Mouse (Mus musculus): ENCODE results near the gene Gm12185.
"Not testable (repeated sequence)": the region's sequence is repeated elsewhere in the genome, so short reads cannot be mapped to it uniquely, and the experiment has no call there.

The Gm12185 gene

GRCm38 (mm10) chr11:48991740-48992520 lies at the start of gene Gm12185:
Gene Gm12185 (minus strand): TSS chr11:48992226.
- not testable (repeated sequence) for DNase-seq (ENCODE audit: low spot score)

- DNase-seq (ENCODE audit: low spot score): not testable (repeated sequence)
Observed at GRCm38 (mm10) chr11:49012074-49012473, 20.0 kb upstream of the Gm12185 start.

- not testable (repeated sequence) for DNase-seq (ENCODE audit: low spot score)
Observed at GRCm38 (mm10) chr11:49006785-49007184, 14.8 kb upstream of the Gm12185 start.

GRCm38 (mm10) chr11:49006317-49006716 lies 14.3 kb upstream of the Gm12185 start:
- not testable (repeated sequence) for DNase-seq (ENCODE audit: low spot score)

GRCm38 (mm10) chr11:49000411-49000810 lies 8.4 kb upstream of the Gm12185 start:
- DNase-seq (ENCODE audit: low spot score): not testable (repeated sequence)

GRCm38 (mm10) chr11:48994018-48994417 lies 2.0 kb upstream of the Gm12185 start, which contains the start of gene Tgtp1:
Gene Tgtp1 (minus strand): TSS chr11:48994172.
- not testable (repeated sequence) for DNase-seq (ENCODE audit: low spot score)

GRCm38 (mm10) chr11:48993296-48993695 lies 1.3 kb upstream of the Gm12185 start:
- DNase-seq (ENCODE audit: low spot score): not testable (repeated sequence)

- DNase-seq (ENCODE audit: low spot score): not testable (repeated sequence)
Observed at GRCm38 (mm10) chr11:48989981-48990380, 2.0 kb downstream of the Gm12185 start.

GRCm38 (mm10) chr11:48988219-48988618 lies 3.8 kb downstream of the Gm12185 start:
- DNase-seq (ENCODE audit: low spot score): not testable (repeated sequence)

- not testable (repeated sequence) for DNase-seq (ENCODE audit: low spot score)
Observed at GRCm38 (mm10) chr11:48982848-48983247, 9.2 kb downstream of the Gm12185 start.

GRCm38 (mm10) chr11:48980052-48980451 lies 12.0 kb downstream of the Gm12185 start:
- DNase-seq (ENCODE audit: low spot score): not testable (repeated sequence)

GRCm38 (mm10) chr11:48979251-48979650 lies 12.8 kb downstream of the Gm12185 start, which contains the start of gene 9930111J21Rik1:
Gene 9930111J21Rik1 (minus strand): TSS chr11:48979398.
- not testable (repeated sequence) for DNase-seq (ENCODE audit: low spot score)

GRCm38 (mm10) chr11:48978240-48978939 lies 13.6 kb downstream of the Gm12185 start, which contains the start of gene Olfr56:
Gene Olfr56 (plus strand): TSS chr11:48978889.
- not testable (repeated sequence) for DNase-seq (ENCODE audit: low spot score)

- not testable (repeated sequence) for DNase-seq (ENCODE audit: low spot score)
Observed at GRCm38 (mm10) chr11:48974686-48975085, 17.3 kb downstream of the Gm12185 start.

- not testable (repeated sequence) for DNase-seq (ENCODE audit: low spot score)
Observed at GRCm38 (mm10) chr11:48946090-48946489, 45.9 kb downstream of the Gm12185 start, which contains the start of gene Psme2b. Gene Psme2b (minus strand): TSS chr11:48946190.

GRCm38 (mm10) chr11:48939286-48939685 lies 52.7 kb downstream of the Gm12185 start:
- DNase-seq (ENCODE audit: low spot score): not testable (repeated sequence)

- DNase-seq (ENCODE audit: low spot score): not testable (repeated sequence)
Observed at GRCm38 (mm10) chr11:48935291-48935690, 56.7 kb downstream of the Gm12185 start.

- not testable (repeated sequence) for DNase-seq (ENCODE audit: low spot score)
Observed at GRCm38 (mm10) chr11:48933923-48934322, 58.1 kb downstream of the Gm12185 start.

- not testable (repeated sequence) for DNase-seq (ENCODE audit: low spot score)
Observed at GRCm38 (mm10) chr11:48933422-48933821, 58.6 kb downstream of the Gm12185 start.

- DNase-seq (ENCODE audit: low spot score): not testable (repeated sequence)
Observed at GRCm38 (mm10) chr11:48928068-48928467, 64.0 kb downstream of the Gm12185 start.

- not testable (repeated sequence) for DNase-seq (ENCODE audit: low spot score)
Observed at GRCm38 (mm10) chr11:48926437-48926836, 65.6 kb downstream of the Gm12185 start.

GRCm38 (mm10) chr11:48923818-48924217 lies 68.2 kb downstream of the Gm12185 start:
- DNase-seq (ENCODE audit: low spot score): not testable (repeated sequence)

All from spleen, adult 12 weeks (tissue).